Mouse (Mus musculus): ENCODE results near the gene Nptxr.

Nptxr gene

DNA sequence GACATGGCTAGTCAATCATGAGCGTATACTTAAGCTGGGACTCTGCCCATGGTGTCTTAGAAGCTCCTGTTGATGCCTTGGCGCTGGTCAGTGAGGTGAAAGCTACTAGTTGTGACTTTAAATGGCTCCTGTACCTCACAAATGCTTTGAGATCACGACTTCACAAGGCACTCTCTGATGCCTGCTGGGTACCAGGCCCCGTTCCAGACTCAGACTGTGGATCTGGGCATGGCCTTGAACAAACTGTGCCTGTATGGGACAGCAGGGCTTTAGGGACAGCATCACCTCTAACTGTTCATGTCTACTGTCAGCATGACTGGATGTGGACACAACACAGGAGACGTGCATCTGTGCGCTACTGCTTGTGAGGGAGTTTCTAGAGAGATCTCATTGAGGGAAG, 13.7 kb downstream of the Nptxr start:
- no peak for DNase-seq (ENCODE audit: low spot score in 2 of 2)

DNA sequence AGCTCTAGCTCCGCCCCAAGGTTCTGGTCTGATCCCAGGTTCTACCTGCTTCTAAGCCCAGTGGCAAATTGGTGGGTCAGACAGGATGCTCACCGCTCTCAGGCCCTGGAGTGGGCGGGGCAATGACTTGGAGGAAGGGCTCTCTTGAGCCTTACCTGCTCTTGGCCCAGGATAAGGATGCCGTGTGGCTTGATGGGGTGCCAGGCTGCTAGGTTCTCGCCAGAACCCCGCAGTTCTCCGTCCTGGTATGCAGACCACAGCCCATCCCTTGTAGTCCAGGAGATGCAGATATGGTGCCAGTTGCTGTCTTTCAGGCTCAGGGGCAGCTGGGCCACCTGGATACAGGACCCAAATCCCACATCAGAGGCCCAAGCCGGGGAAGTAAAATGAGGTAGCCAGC, 14.5 kb downstream of the Nptxr start:
- DNase-seq (ENCODE audit: low spot score in 2 of 2): no peak

DNA sequence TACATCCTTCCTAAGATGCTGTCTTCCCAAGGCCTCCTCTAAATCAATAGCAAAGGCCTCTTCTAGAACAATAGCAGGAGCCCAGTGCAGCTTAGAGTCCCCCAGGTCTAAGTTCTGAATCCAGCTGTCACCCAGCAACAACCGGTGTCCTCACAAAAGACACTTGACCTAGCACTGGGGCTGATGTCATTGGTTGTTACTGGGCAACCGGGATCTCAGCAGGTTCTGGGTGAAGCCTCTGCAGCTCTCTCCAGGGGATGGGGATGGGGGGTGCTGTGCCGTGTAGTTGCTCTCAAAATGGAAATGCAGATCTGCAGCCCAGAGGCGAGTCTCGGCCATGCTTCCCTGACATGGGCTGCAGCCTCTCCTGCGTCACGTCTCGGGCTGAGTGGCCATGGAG, 16.8 kb downstream of the Nptxr start:
- no peak for DNase-seq (ENCODE audit: low spot score in 2 of 2)

DNA sequence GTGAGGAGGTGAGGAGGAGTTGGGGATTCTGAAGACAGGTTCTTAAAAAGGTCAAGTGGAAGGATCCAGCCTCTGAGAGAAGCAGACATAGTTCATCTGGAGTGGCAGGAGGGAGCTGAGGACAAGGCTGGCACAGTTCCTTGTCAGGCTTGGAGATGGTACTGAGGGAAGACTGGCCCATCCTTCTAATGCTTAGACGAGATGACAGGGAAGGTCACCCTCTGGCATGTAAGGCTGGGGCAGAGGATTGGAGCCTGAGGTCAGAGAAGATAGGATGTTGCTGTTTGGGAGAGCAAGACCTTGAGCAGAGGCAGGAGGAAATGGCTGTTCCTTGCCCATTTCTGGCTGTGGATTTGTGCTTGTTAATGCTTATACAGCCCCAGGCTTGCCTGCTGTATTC, 19.5 kb downstream of the Nptxr start:
- peak in 1 of 2 experiments; percentile 6 for DNase-seq (ENCODE audit: low spot score in 2 of 2)

DNA sequence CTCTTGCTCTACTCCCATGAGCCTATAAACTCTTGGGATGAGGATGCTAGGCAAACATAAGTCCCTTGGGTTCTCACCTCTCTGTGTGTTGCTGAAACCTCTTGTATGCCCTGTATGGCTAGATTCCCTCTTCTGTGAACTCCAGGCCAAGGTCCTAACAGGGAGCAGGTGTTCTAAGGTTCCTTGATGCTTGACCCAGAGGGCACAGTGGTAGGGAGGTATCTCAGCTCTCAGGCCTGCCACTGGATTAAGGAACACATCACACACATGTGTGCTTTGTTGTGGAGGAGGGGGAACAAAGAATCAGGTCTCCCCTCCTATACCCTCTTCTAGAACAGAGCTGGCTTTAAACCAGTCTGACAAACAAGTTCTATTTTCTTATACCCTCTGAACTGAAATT, 26.8 kb downstream of the Nptxr start, which contains the start of gene Dnal4:
Dnal4 (minus strand) TSS at position 101 of the 400 bp plus-strand sequence.
- no peak for DNase-seq (ENCODE audit: low spot score in 2 of 2)

DNA sequence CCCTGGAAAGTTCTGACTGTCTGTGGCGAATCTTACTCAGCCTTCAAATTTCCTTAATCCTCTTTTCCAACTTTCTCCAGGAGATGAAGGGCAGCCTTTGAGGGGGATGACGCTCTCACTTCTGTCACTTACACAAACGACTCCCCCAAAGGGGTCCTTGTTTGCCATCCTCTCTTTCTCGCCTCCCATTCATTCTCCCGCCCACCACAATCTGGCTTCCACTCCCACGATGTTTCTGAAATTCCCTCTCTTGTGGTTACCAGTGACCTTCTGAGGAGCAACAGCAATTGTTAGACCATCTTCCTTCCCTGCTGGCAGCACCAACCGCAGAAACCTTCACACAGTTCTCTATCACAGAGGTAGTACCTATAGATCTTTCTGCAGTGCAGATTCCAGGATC, 28.9 kb downstream of the Nptxr start:
- DNase-seq (ENCODE audit: low spot score in 2 of 2): no peak

DNA sequence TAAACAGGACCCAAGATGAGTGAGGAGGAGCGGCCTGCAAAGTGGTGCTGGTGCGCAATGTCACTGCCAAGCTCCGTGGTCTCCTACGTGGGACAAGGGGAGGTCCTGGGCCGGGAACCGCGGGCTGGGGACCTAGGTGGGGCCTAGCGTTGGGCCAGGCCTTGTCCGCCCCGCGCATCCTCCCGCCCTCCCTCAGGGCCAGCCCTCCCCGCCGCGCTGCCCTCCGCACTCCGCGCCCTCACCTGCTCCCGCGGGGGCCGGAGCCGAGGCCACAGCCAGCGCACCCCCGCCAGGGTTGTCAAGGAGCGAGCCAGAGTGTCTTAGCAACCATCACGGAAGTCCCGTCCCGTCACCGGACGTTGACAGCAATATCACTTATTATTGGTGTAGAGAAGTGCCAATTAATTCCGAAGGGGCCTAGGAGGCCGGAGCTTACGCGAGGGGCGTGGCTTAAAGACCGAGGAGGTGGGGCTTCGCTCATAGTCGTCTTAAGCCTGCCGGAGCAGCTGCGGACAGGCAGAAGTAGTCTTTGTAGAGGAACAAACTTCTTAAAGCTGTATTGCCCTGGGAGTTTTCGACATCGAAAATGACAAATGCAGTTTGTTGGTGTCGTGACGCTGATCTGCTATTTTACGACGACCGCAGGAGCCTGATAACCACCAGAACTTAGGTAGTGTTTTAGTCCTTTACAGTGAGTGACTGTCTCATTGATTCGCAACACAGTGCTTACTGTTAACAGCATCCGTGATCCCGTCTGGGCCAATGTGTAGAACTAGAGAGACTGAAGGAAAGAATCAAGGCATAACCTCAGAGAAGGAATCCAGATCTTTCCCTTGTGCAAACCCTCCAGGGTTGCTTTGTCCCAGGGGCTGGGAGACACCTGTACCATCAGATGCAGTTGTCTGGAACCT, 30.2 kb downstream of the Nptxr start:
- DNase-seq (ENCODE audit: low spot score in 2 of 2): peak; percentile 96

DNA sequence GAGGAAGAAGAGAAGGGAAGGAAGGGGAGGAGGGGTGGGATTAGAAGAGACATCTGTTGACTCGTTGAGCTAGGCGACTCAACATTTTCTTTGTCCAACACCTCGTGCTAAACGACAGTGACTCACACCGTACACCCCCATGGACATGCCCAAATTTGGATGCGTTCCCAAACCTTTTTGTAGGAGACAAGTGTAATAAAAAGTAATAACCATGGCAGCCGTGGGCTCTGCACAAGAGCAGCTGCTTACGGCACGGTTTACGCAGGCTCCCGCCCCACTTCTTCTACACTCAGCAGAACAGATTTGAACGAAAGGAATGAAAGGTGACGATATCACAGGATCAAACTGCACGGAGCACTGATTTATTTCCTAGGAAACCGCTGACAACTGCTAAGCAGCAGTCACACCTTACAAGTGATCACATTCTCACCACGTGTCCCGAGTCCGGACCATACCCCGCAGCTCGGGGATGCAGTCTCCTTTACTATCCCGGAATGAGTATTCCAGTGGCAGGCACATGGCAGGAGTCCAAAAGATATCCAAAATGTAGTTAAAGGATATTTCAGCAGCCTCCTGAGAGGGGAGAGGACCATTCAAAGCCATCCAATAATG, 33.8 kb downstream of the Nptxr start:
- DNase-seq (ENCODE audit: low spot score in 2 of 2): peak in 1 of 2 experiments; percentile 60

DNA sequence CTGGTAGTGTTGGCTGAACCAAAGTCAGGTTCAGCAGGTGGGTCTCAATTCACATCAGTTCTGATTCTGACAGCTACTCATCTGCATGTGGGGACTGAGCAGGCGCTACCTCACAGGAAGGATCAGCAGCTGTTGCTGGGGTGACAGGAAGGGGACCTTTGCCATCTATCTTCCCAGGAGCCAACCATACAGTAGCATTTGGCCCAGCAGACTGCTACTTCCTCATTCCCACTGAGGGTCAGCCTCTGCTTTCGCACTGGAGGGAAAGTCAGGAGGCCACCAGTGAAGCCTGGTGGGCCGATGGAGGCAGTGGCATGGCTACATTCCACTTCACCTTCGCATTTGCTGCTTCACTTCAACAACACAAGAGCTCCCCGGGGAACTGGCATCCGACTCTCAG, 36.3 kb downstream of the Nptxr start:
- no peak for DNase-seq (ENCODE audit: low spot score in 2 of 2)

DNA sequence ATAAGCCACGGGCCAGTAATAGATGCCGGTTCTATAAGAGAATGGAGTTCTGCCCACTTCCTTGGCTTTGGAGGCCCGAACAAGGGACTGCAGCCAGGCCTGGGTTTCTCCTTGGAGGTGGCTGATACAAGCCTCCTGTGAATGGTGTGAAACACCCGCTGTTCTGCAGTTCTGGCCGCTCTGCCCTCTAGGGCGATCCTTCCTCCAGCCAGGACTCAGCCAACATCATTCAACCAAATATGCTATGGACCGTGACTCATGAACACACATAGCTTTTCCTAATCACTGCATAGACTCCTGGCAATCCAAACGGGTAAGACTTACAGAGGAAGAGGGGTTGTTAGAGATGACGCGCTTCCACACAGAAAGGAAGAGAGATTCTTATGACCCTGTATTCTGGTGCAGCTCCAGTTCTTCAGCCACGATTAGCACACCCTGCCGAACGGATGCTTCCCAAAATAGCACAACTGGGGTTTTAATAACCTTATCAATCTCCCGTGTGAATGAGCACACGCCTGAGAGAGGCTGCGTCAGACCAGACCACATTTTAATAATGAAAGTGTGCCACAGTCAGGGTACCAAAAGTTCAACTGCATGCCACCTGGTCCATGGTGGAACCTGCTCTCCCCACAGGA, 37.1 kb downstream of the Nptxr start:
- no peak for DNase-seq (ENCODE audit: low spot score in 2 of 2)

DNA sequence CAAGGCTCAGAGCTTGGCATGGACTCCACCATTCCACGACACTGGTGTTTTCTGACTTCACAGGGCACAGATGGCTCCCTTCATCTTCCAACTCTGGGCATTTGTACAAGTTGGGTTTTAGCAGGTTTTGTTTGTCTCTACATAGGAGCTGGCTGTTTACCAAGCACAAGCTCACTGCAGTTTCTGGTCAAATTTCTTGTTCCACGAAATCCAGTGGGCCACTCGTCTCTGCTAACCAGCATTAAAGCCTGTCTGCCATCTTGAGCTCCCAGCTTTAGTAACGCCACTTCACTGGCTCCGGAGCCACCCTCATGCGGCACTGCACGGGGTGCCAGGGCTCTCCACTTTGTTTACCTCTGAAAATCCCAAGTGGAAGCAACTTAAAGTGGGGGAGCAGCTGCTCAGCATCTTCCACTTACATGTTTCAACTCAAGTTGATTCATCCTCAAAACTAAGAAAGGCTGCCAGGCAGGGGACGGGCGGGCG, 37.9 kb downstream of the Nptxr start:
- DNase-seq (ENCODE audit: low spot score in 2 of 2): no peak

DNA sequence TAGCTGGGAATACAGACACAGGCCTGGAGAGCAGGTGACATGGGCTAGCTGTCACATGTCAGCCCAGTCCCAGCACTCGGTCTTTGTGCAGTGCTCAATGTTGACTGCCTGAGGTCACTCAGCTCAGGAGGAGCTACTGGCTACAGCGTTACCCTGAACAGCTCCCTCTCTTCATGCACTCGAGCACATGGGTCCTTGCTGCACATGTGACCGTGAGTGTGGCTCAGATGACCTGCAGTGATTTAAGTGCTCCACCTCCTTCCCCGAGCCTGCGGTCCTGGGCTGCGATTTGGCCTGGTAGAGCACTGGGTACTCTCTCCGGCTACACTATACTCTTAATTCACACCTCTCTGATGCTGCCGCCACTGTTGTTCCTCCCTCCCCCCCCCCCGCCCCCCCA, 38.4 kb downstream of the Nptxr start:
- no peak for DNase-seq (ENCODE audit: low spot score in 2 of 2)

DNA sequence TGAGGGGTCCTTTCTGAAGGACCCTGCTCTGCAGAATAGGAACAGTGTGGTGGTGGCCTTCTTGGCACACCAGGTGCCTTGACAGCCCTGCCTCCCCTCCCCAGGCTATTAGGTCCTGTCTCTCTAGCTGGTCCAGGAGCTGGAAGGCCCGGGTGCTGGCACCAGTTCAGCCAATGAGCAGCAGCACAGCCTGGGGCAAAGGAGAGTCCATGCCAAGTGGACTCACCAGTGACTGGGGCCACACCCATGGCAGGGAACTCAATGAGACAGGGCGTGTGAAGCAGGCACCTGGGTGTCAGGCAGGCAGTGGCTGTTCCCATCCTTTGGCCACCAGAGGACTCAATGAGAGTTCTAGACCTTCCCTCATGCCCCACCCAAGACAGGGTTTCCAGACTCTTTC, 39.2 kb downstream of the Nptxr start:
- no peak for DNase-seq (ENCODE audit: low spot score in 2 of 2)

DNA sequence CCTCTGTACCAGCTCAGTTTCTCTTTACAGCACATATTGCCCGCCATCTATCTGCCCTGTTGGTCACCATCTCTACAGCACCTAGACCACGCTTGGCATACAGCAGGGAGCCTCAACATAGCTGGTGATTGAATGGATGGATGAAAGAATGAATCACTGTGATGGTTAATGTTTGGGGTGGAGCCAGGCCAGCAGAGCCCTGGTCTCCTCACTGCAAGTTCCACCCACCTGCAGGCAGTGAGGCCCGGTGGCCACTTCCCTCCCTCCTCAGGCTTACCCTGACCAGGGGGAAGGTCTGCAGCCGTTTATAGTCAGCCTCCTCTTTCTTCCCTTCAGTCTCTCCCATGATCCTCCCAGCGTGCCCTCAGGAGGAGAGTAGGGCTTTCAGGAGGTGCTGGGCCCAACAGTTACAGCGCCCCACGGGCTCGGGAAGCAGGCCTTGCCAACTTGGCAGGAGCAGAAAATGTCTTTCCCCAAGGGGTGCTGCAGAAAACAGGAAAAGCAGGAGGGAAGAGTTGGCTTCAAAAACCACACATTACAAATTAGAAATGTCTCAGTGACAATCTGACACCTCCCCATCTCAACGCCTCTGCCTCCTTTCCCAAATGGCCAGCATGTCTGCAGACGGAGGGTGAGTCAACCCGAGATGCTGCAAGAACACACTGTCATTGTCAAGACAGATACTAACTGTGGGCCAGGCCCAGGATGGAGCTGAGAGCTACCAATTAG, 39.9 kb downstream of the Nptxr start:
- no peak for DNase-seq (ENCODE audit: low spot score in 2 of 2)

DNA sequence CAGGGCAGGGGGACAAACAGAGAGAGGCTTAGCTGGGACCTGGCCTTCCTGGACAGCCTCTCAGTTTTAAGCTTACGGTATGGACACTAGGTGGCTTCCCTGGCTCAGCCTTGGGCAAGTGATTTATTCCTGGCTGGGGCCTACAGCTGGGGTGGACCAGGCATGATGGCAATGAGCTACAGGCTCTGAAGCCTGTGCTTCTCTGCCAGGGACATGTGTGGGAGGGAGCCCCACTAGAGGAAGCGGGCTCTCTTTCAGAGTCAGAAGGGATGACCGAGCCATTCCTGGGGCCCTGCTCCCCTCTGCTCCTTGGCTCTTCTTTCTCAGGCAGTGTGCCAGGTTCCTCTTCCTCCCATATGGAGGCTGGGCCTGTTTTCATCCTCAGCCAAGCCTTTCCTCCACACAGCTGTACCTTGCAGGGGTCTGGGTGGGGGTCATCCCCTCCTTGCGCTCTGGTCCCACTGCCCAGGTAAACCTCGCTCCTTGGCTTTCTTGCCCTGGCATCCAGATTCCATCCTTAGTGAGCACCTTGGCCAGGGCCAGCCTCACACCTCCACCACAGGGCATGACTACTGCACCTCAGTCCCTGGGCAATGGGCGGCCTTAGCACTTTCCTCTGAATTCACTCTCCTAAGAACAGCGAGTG, 40.8 kb downstream of the Nptxr start:
- DNase-seq (ENCODE audit: low spot score in 2 of 2): no peak

DNA sequence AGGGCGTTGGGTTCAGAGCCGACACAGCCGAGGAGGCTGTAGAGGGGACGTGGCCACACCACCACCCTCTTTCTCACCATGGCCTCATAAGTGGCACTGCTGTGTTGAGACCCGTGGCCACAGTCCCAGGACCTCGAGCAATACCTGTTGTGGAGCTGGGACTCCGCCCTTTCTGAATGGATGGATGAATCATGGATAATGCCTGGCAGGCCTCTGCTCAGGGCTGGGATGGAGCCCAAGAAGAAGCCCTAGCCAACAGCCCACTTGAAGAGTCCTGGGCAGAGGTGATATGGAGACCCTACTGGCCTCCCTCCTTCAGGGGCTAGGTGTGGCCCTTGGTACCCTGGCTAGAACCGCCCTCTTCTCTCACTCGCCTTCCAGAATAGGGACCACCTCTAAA, 41.6 kb downstream of the Nptxr start:
- no peak for DNase-seq (ENCODE audit: low spot score in 2 of 2)

DNA sequence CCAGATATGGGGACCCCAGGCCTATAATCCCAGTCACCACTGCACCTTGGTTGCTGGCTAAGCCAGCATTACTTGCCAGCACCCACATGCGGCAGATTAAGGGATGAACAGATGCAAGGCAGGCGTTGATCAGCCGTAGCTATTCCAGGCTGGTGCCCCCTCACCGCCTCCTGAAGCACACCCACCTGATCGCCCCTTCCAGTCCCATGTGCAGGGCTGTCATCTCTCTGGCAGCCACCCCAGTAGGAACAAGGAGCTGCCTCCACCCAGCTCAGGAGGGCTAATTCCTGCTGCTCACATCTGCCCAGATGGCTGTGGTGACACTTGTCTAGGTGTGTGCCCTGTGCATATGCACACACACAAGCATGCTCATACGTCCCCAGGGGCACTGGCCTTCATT, 43.6 kb downstream of the Nptxr start:
- DNase-seq (ENCODE audit: low spot score in 2 of 2): no peak

DNA sequence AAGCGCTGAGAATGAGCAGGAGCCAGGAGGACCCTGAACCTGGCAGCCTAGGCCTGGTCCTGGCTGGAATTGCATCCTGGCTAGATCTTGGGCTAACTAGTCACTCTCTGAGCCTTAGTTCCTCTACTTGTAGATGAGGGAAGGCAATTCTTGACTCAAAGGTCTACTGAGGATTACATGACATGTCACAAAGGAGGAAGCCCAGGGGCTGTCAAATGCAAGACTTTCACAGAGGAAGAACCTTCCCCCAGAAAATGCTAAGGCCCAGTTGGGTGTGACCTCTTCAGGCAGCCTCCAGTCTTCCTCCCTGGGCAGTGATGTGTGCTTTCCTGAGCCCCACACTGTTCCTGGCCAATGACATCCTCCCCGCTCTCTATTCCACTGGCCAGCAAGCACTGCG, 47.4 kb downstream of the Nptxr start:
- no peak for DNase-seq (ENCODE audit: low spot score in 2 of 2)

DNA sequence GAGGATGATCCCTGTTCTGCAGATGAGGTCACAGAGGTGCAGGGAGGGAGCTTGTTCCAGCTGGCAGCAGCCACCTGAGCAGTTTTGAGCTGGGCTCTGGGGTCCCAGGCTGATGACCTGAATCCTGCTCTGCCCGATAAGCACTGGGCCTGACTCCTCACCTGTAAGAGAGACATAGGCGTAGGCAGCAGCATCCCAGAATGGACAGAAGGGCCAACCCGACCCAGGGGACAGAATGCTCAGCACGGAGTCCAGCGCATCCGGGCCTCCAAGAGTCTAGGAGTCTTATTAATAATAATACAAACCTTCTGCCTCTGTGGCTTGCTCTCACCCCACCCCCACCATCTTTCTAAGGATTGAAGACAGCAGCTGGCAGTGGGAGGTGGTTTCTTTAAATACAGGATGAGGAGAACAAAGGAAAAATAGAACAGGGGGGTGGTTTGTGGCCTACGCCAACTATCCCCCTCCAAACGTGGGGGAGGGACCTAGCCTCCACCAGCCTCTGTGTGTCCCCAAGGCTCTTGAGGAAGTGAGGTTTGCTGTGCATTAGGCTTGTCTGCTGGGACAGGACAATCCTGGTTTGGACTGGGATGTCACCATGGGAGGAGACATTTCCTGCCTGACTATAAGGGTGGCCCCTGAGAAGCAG, 48.5 kb downstream of the Nptxr start:
- DNase-seq (ENCODE audit: low spot score in 2 of 2): no peak

DNA sequence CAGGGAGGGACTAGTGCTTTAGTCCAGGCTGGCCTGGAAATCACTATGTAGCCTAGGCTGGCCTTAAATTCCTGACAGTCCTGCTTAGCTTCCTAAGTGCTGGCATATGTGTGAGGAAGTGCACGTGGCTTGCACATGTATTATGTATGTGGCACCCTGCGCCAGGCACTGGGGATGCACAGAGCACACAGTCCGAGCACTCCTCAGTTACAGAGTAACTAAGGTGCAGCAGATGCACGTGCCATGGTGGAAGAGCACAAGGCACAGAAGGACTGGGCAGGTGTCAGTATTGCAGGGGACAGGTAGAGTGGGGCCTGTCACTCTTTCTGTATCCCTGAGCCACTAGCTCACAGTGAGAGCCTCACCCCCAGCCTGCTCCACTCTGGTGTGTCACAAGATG, 49.4 kb downstream of the Nptxr start:
- no peak for DNase-seq (ENCODE audit: low spot score in 2 of 2)

DNA sequence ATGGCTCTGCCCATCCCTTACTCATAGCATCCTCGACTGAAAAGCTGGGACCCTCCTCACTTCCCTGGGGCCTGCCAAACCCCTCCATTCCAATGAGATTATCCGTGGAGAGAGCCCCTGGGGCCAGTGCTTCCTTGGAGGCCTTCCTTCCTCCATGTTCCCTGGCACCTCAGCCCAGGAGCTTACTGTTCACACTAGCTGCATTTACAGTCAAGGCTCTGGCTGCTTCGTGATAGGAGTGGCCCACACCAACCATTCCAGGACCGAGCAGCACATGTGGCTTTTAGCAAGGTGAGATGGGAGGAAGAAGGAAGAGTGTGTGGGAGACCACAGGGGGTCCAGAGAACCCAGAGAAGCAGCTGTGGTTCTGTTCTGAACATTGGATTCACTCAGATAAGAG, 50.7 kb downstream of the Nptxr start:
- no peak for DNase-seq (ENCODE audit: low spot score in 2 of 2)
